Mouse (Mus musculus): ENCODE measurements around the gene Gm7247. TPM values are rescaled to one million over a fixed set of nuclear protein-coding genes. Genes with fewer than 3 reads are reported as not detected.
"Not testable (repeated sequence)": the region's sequence is repeated elsewhere in the genome, so short reads cannot be mapped to it uniquely, and the experiment has no call there.

Gm7247 gene
- polyA plus RNA-seq, 1 experiment from 2014 or later: not detected

DNA sequence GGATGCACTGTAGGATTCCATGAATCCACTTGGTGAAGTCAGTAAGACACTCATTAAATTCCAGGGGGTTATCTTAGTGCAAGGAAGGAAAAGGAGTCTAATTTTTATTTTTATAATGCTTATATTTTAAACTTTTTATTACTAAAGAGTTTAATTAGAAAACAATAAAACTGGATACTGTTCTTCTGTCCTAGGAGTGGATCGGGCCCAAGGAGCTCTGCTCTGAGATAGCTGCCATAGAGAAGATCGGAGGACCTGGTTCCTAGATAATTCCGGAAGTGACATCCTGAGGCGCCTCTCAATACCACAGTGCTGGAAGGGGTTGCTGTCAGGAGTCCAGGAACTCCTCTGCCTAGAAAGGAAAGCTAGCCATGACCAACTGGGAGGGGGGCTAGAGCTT, 190.9 kb downstream of the Gm7247 start, which contains the start of gene Gm5622:
Gm5622 (plus strand) TSS at position 301 of the 400 bp plus-strand sequence.
- Histone ChIP-seq H3K4me3 (replicated peaks; ENCODE audit: low read length) (no peak within 1 kb of the TSS), H3K4me2 (replicated peaks) (no peak within 1 kb of the TSS), H3K4me1 (replicated peaks; ENCODE audit: control insufficient read depth, insufficient read depth, low read length) (no peaks in the 10 kb centered on the region), H3K36me3 (replicated peaks; ENCODE audit: control insufficient read depth, insufficient read depth) (no peaks in the 10 kb centered on the region), H3K9me3 (ENCODE audit: control insufficient read depth, low read length) (no peaks in the 10 kb centered on the region), H3K27ac (no peak within 1 kb of the TSS), H3K27me3 (ENCODE audit: control insufficient read depth, insufficient read depth, low read length) (no peaks in the 10 kb centered on the region), H3K9ac (no peak within 1 kb of the TSS)
- ATAC-seq (ENCODE audit: low FRiP score) (no peak), DNase-seq (ENCODE audit: low spot score) (no peak)
- WGBS: 96% methylated on average over 4 of the region's 4 CpGs

DNA sequence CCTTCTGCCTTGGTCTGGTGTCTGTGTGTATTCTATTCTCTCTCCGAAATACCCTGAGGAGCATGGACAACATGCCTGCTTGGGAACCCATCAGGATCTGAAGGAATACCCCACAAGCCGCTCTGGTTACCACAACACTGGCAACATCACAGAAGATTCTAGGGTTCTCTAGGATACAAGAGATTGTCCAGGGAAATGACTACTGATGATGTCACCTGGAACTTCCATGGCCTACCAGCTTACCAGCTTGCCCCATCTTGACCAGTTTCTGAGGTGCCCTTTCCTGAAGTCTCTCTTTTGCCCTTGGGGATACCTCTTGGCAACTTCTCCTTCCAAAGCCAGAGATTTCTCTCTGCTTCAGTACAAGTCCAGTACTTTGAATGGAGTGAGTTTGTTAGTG, 212.4 kb downstream of the Gm7247 start, which contains the start of gene Gm17175:
Gm17175 (minus strand) TSS at position 101 of the 400 bp plus-strand sequence.
- not testable (repeated sequence) for H3K4me2 ChIP-seq (replicated peaks); H3K36me3 ChIP-seq (replicated peaks; ENCODE audit: control insufficient read depth, insufficient read depth); H3K4me3 ChIP-seq (replicated peaks; ENCODE audit: low read length); H3K4me1 ChIP-seq (replicated peaks; ENCODE audit: control insufficient read depth, insufficient read depth, low read length); H3K27ac ChIP-seq; DNase-seq (ENCODE audit: low spot score); H3K9me3 ChIP-seq (ENCODE audit: control insufficient read depth, low read length); H3K9ac ChIP-seq; H3K27me3 ChIP-seq (ENCODE audit: control insufficient read depth, insufficient read depth, low read length); ATAC-seq (ENCODE audit: low FRiP score)
- 98% methylated on average over 2 of the region's 2 CpGs for WGBS

DNA sequence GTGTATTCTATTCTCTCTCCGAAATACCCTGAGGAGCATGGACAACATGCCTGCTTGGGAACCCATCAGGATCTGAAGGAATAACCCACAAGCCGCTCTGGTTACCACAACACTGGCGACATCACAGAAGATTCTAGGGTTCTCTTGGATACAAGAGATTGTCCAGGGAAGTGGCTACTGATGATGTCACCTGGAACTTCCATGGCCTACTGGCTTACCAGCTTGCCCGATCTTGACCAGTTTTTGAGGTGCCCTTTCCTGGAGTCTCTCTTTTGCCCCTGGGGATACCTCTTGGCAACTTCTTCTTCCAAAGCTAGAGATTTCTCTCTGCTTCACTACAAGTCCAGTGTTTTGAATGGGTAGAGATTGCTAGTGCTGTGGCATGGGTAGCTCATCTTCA, 230.5 kb downstream of the Gm7247 start, which contains the start of gene Gm17174:
Gm17174 (minus strand) TSS at position 101 of the 400 bp plus-strand sequence.
- H3K27me3 ChIP-seq (ENCODE audit: control insufficient read depth, insufficient read depth, low read length); H3K9me3 ChIP-seq (ENCODE audit: control insufficient read depth, low read length); H3K4me1 ChIP-seq (replicated peaks; ENCODE audit: control insufficient read depth, insufficient read depth, low read length); H3K4me2 ChIP-seq (replicated peaks); H3K4me3 ChIP-seq (replicated peaks; ENCODE audit: low read length); H3K27ac ChIP-seq; H3K36me3 ChIP-seq (replicated peaks; ENCODE audit: control insufficient read depth, insufficient read depth); ATAC-seq (ENCODE audit: low FRiP score); DNase-seq (ENCODE audit: low spot score); H3K9ac ChIP-seq: not testable (repeated sequence)
- 95% methylated on average over 4 of the region's 4 CpGs for WGBS

DNA sequence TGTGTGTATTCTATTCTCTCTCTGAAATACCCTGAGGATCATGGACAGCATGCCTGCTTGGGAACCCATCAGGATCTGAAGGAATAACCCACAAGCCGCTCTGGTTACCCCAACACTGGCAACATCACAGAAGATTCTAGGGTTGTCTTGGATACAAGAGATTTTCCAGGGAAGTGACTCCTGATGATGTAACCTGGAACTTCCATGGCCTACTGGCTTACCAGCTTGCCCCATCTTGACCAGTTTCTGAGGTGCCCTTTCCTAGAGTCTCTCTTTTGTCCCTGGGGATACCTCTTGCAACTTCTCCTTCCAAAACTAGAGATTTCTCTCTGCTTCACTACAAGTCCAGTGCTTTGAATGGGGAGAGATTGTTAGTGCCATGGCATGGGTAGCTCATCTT, 249.7 kb downstream of the Gm7247 start, which contains the start of gene Gm17078:
Gm17078 (minus strand) TSS at position 101 of the 400 bp plus-strand sequence.
- H3K9me3 ChIP-seq (ENCODE audit: control insufficient read depth, low read length): no peaks in the 10 kb centered on the region
- DNase-seq (ENCODE audit: low spot score) (no peak), ATAC-seq (ENCODE audit: low FRiP score) (no peak)
- no peaks in the 10 kb centered on the region for H3K27me3 ChIP-seq (ENCODE audit: control insufficient read depth, insufficient read depth, low read length)
- no peak within 1 kb of the TSS for H3K4me3 ChIP-seq (replicated peaks; ENCODE audit: low read length)
- WGBS: 94% methylated on average over 1 of the region's 1 CpGs
- no peak within 1 kb of the TSS for H3K9ac ChIP-seq
- H3K4me1 ChIP-seq (replicated peaks; ENCODE audit: control insufficient read depth, insufficient read depth, low read length): no peaks in the 10 kb centered on the region
- H3K27ac ChIP-seq: no peak within 1 kb of the TSS
- H3K36me3 ChIP-seq (replicated peaks; ENCODE audit: control insufficient read depth, insufficient read depth): no peaks in the 10 kb centered on the region
- H3K4me2 ChIP-seq (replicated peaks): no peak within 1 kb of the TSS

Other genes starting within 250 kb of the Gm7247 start
- not detected in 2 replicates for gene Eddm3b, start 247.3 kb upstream of the Gm7247 start, polyA plus RNA-seq (2014; fragmentation: Nextera tagmentation; extraction: Ambion mirVana)
- 0.39 and 0.41 TPM in 2 replicates for gene Rnase6, start 237.8 kb upstream of the Gm7247 start, polyA plus RNA-seq (2014; fragmentation: Nextera tagmentation; extraction: Ambion mirVana)
- gene Rnase1, start 215.0 kb upstream of the Gm7247 start, polyA plus RNA-seq (2014; fragmentation: Nextera tagmentation; extraction: Ambion mirVana): 0.50 and 0.54 TPM in 2 replicates
- not detected in 2 replicates for gene Rnase2b, start 199.5 kb upstream of the Gm7247 start, polyA plus RNA-seq (2014; fragmentation: Nextera tagmentation; extraction: Ambion mirVana)
- not detected in 2 replicates for gene Ang2, start 162.6 kb upstream of the Gm7247 start, polyA plus RNA-seq (2014; fragmentation: Nextera tagmentation; extraction: Ambion mirVana)
- gene Ear14, start 158.4 kb upstream of the Gm7247 start, polyA plus RNA-seq (2014; fragmentation: Nextera tagmentation; extraction: Ambion mirVana): not detected in 2 replicates
- not detected in 2 replicates for gene Rnase2a, start 105.6 kb upstream of the Gm7247 start, polyA plus RNA-seq (2014; fragmentation: Nextera tagmentation; extraction: Ambion mirVana)
- gene Vmn2r88, start 49.1 kb downstream of the Gm7247 start, polyA plus RNA-seq (2014; fragmentation: Nextera tagmentation; extraction: Ambion mirVana): not detected in 2 replicates
- not detected in 2 replicates for gene Vmn2r89, start 90.1 kb downstream of the Gm7247 start, polyA plus RNA-seq (2014; fragmentation: Nextera tagmentation; extraction: Ambion mirVana)
- not detected in 2 replicates for gene Gm5622, start 191.0 kb downstream of the Gm7247 start, polyA plus RNA-seq (2014; fragmentation: Nextera tagmentation; extraction: Ambion mirVana)
- not detected in 2 replicates for gene Gm17175, start 212.3 kb downstream of the Gm7247 start, polyA plus RNA-seq (2014; fragmentation: Nextera tagmentation; extraction: Ambion mirVana)
- not detected in 2 replicates for gene Gm17174, start 230.4 kb downstream of the Gm7247 start, polyA plus RNA-seq (2014; fragmentation: Nextera tagmentation; extraction: Ambion mirVana)
- not detected in 2 replicates for gene Gm17078, start 249.6 kb downstream of the Gm7247 start, polyA plus RNA-seq (2014; fragmentation: Nextera tagmentation; extraction: Ambion mirVana)